Mouse (Mus musculus) liver, embryonic 13.5 days (tissue): Measurements from ENCODE around the gene Plxdc2. TPM values are rescaled to one million over a fixed set of nuclear protein-coding genes. Genes with fewer than 3 reads are reported as not detected.

ENCODE experiments used
- ATAC-seq: fragments of 200-750 bp; cut with Nextera tagmentation; 2 replicates; pipeline ENCODE4 v1.8.0; 2017; ENCODE audit warnings: low read depth, mild to moderate bottlenecking, moderate number of reproducible peaks, moderate library complexity
- DNase-seq: peaks from one replicate; pipeline ENCODE4 v3.0.0; 2022
- H3K27ac ChIP-seq: fragments of 300-500 bp; sonication (generic); 2 replicates; pipeline ENCODE4 v1.5.1; 2015; ENCODE audit warnings: moderate library complexity, mild to moderate bottlenecking, inconsistent platforms
- H3K27me3 ChIP-seq: fragments of 300-500 bp; sonication (generic); 2 replicates; pipeline ENCODE4 v1.6.1; 2015; ENCODE audit warnings: mild to moderate bottlenecking, inconsistent platforms
- H3K36me3 ChIP-seq: fragments of 300-500 bp; sonication (generic); 2 replicates; pipeline ENCODE4 v1.6.1; 2015; ENCODE audit warnings: mild to moderate bottlenecking, inconsistent platforms
- H3K4me1 ChIP-seq: fragments of 300-500 bp; sonication (generic); replicated peaks from 2 replicates; pipeline ENCODE4 v1.6.1; 2015; ENCODE audit warnings: inconsistent platforms
- H3K4me2 ChIP-seq: fragments of 300-500 bp; sonication (generic); 2 replicates; pipeline ENCODE4 v1.6.1; 2015; ENCODE audit warnings: inconsistent platforms, mild to moderate bottlenecking, moderate library complexity
- H3K4me3 ChIP-seq: fragments of 300-500 bp; sonication (generic); replicated peaks from 2 replicates; pipeline ENCODE4 v1.5.1; 2015; ENCODE audit warnings: mild to moderate bottlenecking, inconsistent platforms
- H3K9ac ChIP-seq: fragments of 300-500 bp; sonication (generic); 2 replicates; pipeline ENCODE4 v1.6.1; 2015; ENCODE audit warnings: mild to moderate bottlenecking, inconsistent platforms
- H3K9me3 ChIP-seq: fragments of 300-500 bp; sonication (generic); replicated peaks from 2 replicates; pipeline ENCODE4 v1.6.1; 2016; ENCODE audit warnings: inconsistent platforms
- WGBS: fragments of 180-500 bp; shearing (Covaris S2); methylation state at CpG from one replicate; pipeline ENCODE4 v1.1.7; 2015; ENCODE audit not compliant: insufficient replicate concordance; 5-methylcytosine and 5-hydroxymethylcytosine counted together
- polyA plus RNA-seq: library from polyadenylated mRNA; unstranded; fragments of >200 nt; fragmentation: Nextera tagmentation; extraction: Ambion mirVana; gene quantifications from 2 replicates; pipeline ENCODE4 v1.2.1, GENCODE M21; 2015

Gene Plxdc2
- polyA plus RNA-seq, 1 experiment from 2014 or later: 1.6 TPM

DNA sequence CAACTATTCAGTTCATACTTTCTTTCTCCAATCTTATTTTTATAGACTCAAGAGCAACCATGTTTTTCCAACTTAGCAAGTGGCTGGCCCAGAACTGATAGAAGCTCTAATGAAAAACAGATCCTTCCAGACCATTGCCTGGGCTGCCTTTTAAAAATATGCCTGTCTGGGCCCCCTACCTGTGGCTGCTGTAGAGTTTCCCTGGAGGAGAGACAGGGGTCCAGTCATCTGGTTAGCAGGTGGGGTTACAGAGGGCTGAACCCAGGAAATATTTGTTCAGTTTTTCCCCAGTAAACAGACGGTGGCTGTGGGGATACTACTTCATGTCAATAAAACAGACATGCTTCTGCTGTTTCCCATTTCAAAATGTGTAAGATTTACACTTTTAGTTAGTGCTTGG is 222.0 kb downstream of the Plxdc2 start:
- 61% methylated on average over 1 of the region's 1 CpGs for WGBS
- DNase-seq: no peak

DNA sequence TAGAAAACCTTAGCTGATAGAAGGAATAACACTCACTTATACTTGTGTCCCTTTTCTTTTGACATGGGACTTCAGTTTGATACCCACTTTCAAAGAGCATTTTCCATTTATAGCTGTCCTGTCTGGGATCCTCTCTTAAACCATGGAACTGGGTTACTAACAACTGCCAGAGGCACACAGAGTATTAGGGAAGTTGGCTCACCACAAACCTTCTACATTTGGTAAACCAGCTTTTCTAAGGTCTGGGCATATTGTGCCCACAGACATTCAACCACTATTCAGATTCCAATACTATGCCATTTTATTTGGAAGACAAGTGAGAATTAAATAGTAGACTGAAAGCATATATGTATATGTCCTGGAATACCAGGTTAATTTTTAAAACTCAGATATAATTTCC is 232.4 kb downstream of the Plxdc2 start:
- Histone ChIP-seq H3K36me3 (no peaks in the 10 kb centered on the region), H3K27ac (no peak overlapping the region), H3K9me3 (no peaks in the 10 kb centered on the region), H3K4me3 (no peak overlapping the region), H3K4me1 (no peaks in the 10 kb centered on the region), H3K4me2 (no peak overlapping the region), H3K9ac (no peak overlapping the region), H3K27me3 (no peaks in the 10 kb centered on the region)
- ATAC-seq (no peak), DNase-seq (no peak)

More for the DNA sequence above, 222.0 kb downstream of the Plxdc2 start:
- ATAC-seq: no peak
- no peak overlapping the region for H3K27ac ChIP-seq
- H3K9ac ChIP-seq: no peak overlapping the region
- no peaks in the 10 kb centered on the region for H3K27me3 ChIP-seq
- H3K4me3 ChIP-seq: no peak overlapping the region
- H3K9me3 ChIP-seq: no peaks in the 10 kb centered on the region
- H3K36me3 ChIP-seq: no peaks in the 10 kb centered on the region
- no peak overlapping the region for H3K4me2 ChIP-seq
- H3K4me1 ChIP-seq: no peaks in the 10 kb centered on the region

DNA sequence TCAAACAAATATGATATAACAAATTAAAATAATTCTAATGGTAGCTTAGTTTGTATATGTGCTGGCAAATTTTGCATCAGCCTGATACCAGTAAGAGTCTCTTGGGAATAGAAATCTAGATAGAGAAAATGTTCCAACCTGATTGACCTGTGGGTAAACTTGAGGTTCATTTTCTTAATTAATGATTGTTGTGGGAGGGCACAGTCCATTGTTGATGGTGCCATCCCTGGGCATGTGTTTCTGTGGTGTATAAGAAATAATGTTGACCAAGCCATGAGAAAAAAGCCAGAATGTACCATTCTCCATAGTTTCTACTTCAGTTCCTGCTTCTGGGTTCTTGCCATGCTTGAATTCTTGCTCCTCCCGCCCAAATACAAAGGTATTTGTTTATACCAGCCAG is 239.3 kb downstream of the Plxdc2 start:
- H3K27ac ChIP-seq: no peak overlapping the region
- WGBS: 53% methylated on average over 1 of the region's 1 CpGs
- DNase-seq: no peak
- no peaks in the 10 kb centered on the region for H3K4me1 ChIP-seq
- H3K36me3 ChIP-seq: no peaks in the 10 kb centered on the region
- H3K9ac ChIP-seq: no peak overlapping the region
- H3K4me3 ChIP-seq: no peak overlapping the region
- no peaks in the 10 kb centered on the region for H3K27me3 ChIP-seq
- H3K9me3 ChIP-seq: no peaks in the 10 kb centered on the region
- no peak for ATAC-seq
- H3K4me2 ChIP-seq: no peak overlapping the region

DNA sequence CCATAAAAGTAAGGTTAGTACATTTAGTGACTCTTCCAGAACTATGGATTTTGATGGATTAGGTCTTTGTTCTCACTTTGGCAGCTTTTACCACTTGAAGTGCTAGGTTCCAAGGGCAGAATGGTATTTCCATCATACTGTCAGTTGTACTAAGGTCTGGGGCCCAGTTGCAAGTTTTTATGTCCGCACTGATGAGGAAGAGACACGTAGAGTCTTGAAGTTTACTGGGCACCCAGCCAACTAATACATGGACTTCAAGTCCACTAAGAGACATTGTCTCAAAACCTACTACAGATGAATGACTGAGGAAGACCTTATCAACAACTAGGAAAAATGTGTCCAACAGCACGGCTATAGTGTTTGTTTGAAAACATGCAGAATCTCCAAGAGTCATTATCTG is 242.1 kb downstream of the Plxdc2 start:
- Histone ChIP-seq H3K9ac (no peak overlapping the region), H3K4me1 (no peaks in the 10 kb centered on the region), H3K27ac (no peak overlapping the region), H3K27me3 (no peaks in the 10 kb centered on the region), H3K9me3 (no peaks in the 10 kb centered on the region), H3K4me3 (no peak overlapping the region), H3K4me2 (no peak overlapping the region), H3K36me3 (no peaks in the 10 kb centered on the region)
- 65% methylated on average over 3 of the region's 3 CpGs for WGBS
- DNase-seq (no peak), ATAC-seq (no peak)

DNA sequence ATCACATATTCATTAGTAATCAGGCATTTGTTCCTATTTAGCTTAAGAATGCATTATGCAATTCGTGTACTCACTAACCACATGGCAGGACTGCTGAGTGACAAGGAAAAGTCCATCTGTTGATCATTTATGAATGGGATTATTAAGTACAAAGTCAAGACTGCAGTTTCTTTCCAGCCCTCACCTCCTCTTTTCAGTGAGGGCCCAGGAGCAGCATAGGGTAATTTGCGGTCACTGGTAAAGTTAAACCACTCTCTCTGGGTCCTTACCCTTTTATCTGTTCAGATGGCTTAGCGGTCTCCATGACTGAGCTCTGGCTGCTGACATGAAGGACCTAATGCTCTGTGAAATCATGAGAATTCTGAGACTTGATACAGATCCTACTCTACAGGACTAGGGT is 248.2 kb downstream of the Plxdc2 start:
- H3K4me3 ChIP-seq: no peak overlapping the region
- DNase-seq (no peak), ATAC-seq (no peak)
- no peak overlapping the region for H3K27ac ChIP-seq
- no peaks in the 10 kb centered on the region for H3K36me3 ChIP-seq
- no peaks in the 10 kb centered on the region for H3K9me3 ChIP-seq
- no peak overlapping the region for H3K4me2 ChIP-seq
- H3K9ac ChIP-seq: no peak overlapping the region
- H3K27me3 ChIP-seq: no peaks in the 10 kb centered on the region
- no peaks in the 10 kb centered on the region for H3K4me1 ChIP-seq
- WGBS: 69% methylated on average over 3 of the region's 3 CpGs

DNA sequence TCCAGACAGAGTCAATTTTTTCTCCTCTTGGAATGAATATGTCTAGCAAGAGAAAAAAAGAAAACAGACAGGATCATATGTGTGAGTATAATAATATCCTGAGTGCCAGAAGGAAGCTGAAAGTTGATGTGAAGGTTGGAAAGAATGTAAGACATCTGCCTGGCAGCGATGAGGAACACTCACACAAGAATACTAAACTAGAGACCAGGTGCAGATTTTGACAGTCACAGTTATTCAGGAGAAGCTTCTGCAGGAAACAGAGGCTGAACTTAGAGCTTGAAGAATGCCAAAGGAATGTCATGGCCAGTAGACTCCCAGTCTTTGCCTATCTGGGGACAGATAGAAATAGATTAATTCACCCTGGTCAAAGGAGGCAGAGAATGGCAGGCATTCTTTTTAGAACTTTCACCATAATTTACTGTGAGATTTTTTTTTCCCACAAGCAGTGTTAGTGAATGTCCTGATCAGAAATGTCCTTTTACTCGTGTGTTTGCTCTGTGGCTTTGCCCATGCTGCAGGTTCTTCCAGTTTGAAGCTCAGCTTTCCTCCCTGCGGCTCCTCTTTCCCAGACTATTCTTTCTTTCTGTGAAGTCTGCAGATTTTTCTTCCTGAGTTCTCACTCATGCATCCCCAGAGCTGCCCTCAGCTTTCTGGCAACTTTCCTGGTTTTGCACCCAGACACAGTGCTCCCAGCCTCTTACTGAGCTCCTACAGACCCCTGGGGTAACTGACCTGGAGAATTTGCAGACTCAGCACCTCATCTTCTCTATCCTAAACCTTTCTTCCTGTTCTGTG is 251.9 kb downstream of the Plxdc2 start:
- no peak for DNase-seq
- Histone ChIP-seq H3K4me3 (no peak overlapping the region), H3K4me2 (no peak overlapping the region), H3K27me3 (no peaks in the 10 kb centered on the region), H3K4me1 (no peaks in the 10 kb centered on the region), H3K9ac (no peak overlapping the region), H3K9me3 (no peaks in the 10 kb centered on the region), H3K27ac (no peak overlapping the region), H3K36me3 (no peaks in the 10 kb centered on the region)
- no peak for ATAC-seq
- WGBS: 46% methylated on average over 3 of the region's 3 CpGs

DNA sequence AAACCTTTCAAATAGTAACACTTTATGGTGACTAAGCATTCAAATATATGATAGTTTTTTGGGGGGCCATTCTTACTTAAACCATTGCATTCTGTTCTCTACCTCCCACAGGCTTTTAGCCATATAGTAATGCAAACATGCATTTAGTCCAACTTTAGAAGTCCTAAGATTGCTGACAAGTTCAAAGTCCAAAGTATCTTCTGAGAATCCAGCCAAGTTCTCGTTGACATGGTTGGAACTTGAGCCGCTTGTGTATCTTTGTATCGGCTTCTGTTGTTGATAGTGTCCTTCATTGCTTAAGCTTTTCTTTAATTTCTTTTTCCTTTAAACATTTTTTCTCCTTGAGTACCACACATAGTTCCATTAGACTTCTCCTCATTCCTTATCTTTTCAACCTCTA is 286.0 kb downstream of the Plxdc2 start:
- H3K4me3 ChIP-seq: no peak overlapping the region
- H3K27ac ChIP-seq: no peak overlapping the region
- no peak overlapping the region for H3K9ac ChIP-seq
- no peaks in the 10 kb centered on the region for H3K36me3 ChIP-seq
- no peaks in the 10 kb centered on the region for H3K27me3 ChIP-seq
- ATAC-seq (no peak), DNase-seq (no peak)
- H3K4me1 ChIP-seq: no peaks in the 10 kb centered on the region
- H3K4me2 ChIP-seq: no peak overlapping the region
- WGBS: 77% methylated on average over 3 of the region's 3 CpGs
- no peaks in the 10 kb centered on the region for H3K9me3 ChIP-seq

DNA sequence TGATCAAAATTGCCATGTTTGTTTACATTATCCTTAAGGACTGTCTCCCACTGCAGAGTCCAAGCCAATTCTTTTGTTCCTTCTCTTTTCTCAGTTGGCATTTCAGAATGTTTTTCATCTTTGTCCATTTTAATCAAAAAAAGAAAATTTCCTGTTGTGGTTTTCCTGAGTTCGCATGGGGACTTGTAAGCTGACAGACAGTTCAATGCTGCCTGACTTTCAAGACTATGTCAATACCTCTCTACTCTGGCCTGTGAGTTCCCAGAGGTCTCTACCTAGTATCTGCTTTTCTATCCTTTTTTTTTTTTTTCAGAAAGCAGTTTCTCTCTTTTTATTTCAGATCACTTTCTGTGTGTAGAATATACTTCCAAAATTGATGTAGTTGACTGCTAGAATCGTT is 295.6 kb downstream of the Plxdc2 start:
- Histone ChIP-seq H3K4me2 (no peak overlapping the region), H3K27ac (no peak overlapping the region), H3K4me1 (no peaks in the 10 kb centered on the region), H3K4me3 (no peak overlapping the region), H3K9ac (no peak overlapping the region), H3K27me3 (no peaks in the 10 kb centered on the region), H3K9me3 (no peaks in the 10 kb centered on the region), H3K36me3 (no peaks in the 10 kb centered on the region)
- DNase-seq (no peak), ATAC-seq (no peak)
- WGBS: 44% methylated on average over 2 of the region's 2 CpGs

DNA sequence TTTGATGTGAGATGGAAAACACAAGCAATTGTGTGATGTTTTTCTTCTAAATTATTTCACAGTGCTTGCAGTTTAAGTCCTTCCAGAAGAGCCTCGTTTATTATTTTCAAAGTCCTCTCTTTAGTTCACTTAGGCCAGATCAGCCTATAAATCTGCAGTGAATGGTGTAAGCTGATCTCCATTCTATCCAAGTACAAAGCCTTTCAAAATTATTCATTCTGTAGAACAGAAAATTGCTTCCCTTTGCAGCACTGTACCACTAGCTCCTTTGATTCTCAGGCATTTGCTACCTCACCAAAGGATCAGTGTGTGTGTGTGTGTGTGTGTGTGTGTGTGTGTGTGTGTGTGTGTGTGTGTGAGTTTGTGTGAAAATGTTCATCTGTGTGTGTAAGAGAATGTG is 308.4 kb downstream of the Plxdc2 start:
- Histone ChIP-seq H3K27ac (no peak overlapping the region), H3K9ac (no peak overlapping the region), H3K27me3 (no peaks in the 10 kb centered on the region), H3K4me1 (no peaks in the 10 kb centered on the region), H3K9me3 (no peaks in the 10 kb centered on the region), H3K36me3 (no peaks in the 10 kb centered on the region), H3K4me3 (no peak overlapping the region), H3K4me2 (no peak overlapping the region)
- WGBS: 44% methylated on average over 1 of the region's 1 CpGs
- DNase-seq (no peak), ATAC-seq (no peak)

DNA sequence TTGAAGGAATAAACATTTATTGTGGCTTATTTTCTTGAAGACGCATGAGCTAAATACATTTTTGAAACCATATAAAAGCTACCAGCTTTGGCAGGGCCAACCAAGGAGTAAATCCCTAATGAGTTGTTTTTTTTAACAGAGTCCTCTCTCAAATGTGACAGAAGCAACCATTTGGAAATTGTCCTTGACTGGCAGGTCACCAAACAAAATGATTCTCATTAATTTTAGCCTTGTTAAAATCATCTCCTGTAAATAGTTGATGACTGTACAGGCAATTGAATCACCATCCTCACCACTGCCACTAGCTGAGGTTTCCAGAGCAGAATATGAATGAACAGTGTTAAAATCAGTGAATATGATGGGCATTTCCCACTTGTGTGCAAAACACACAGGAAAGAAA is 312.3 kb downstream of the Plxdc2 start:
- WGBS: 79% methylated on average over 1 of the region's 1 CpGs
- no peaks in the 10 kb centered on the region for H3K9me3 ChIP-seq
- H3K9ac ChIP-seq: no peak overlapping the region

DNA sequence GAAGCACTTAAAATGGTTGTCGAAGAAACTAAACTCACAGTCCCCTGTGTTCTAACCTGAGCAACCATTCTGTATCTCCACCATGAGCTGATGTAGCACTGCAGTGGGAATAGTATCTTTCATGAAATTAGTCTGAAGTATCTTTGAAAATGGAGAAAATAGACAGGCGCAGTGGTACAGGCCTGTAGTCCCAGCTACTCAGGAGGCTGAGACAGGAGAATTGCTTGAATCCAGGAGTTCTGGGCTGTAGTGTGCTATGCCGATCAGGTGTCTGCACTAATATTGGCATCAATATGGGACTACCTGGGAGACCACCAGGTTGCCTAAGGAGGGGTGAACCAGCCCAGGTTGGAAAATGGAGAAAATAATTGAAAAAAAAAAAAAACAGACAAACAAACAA is 326.8 kb downstream of the Plxdc2 start:
- 73% methylated on average over 3 of the region's 3 CpGs for WGBS
- H3K36me3 ChIP-seq: no peaks in the 10 kb centered on the region
- H3K4me1 ChIP-seq: no peaks in the 10 kb centered on the region
- no peaks in the 10 kb centered on the region for H3K27me3 ChIP-seq
- DNase-seq (no peak), ATAC-seq (no peak)
- no peak overlapping the region for H3K27ac ChIP-seq
- no peak overlapping the region for H3K4me3 ChIP-seq
- H3K4me2 ChIP-seq: no peak overlapping the region
- no peak overlapping the region for H3K9ac ChIP-seq
- no peaks in the 10 kb centered on the region for H3K9me3 ChIP-seq

More for the DNA sequence above, 312.3 kb downstream of the Plxdc2 start:
- ATAC-seq (no peak), DNase-seq (no peak)
- no peaks in the 10 kb centered on the region for H3K27me3 ChIP-seq
- no peak overlapping the region for H3K27ac ChIP-seq
- H3K4me1 ChIP-seq: no peaks in the 10 kb centered on the region
- H3K4me2 ChIP-seq: no peak overlapping the region
- H3K36me3 ChIP-seq: no peaks in the 10 kb centered on the region
- no peak overlapping the region for H3K4me3 ChIP-seq

DNA sequence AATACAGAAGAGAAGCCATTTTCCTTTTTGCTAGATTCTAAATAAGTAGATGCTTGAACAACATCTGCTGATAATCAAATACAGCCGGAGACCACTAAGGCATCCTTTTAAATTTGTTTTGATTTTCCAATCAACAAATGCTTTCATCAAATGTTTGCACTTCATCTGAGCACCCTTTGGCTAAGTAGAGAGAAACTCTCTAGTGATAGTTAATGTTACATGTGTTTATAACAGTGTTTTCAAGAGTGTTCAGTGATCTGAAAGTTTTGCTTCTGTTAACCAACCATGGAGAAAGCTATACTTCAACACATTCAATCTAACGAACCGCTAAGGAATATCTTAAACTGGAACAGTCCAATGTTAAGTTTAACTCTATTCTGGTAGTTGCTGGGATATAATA is 327.6 kb downstream of the Plxdc2 start:
- H3K27me3 ChIP-seq: no peaks in the 10 kb centered on the region
- no peak for DNase-seq
- H3K4me3 ChIP-seq: no peak overlapping the region
- ATAC-seq: no peak
- H3K9ac ChIP-seq: no peak overlapping the region
- no peak overlapping the region for H3K4me2 ChIP-seq
- H3K4me1 ChIP-seq: no peaks in the 10 kb centered on the region
- no peaks in the 10 kb centered on the region for H3K9me3 ChIP-seq
- no peaks in the 10 kb centered on the region for H3K36me3 ChIP-seq
- 73% methylated on average over 3 of the region's 3 CpGs for WGBS
- no peak overlapping the region for H3K27ac ChIP-seq
